In genomic region chr4:22367368-22367767, GRCm38 (mm10) we compare ENCODE assay signal across 10 mouse cellular contexts. TPM values are rescaled to one million over a fixed set of nuclear protein-coding genes. Genes with fewer than 3 reads are reported as not detected.
A peak's percentile ranks its signal among the peaks of the same experiment; 100 is the strongest.
DNase-seq lines count a peak whose midpoint lies in the region; ATAC-seq and TF ChIP-seq lines count a peak whose summit lies in the region.
"Had no signal": no experiment of that assay in that cellular context is flagged by ENCODE, and none has a peak within 500 bp of the region (broad histone marks: within the 10 kb centered on the region; RNA-seq: fewer than 3 reads in every experiment).

No protein-coding gene starts in this region.

- no peak overlapping the region for H3K4me2 ChIP-seq in liver, embryonic 14.5 days (ENCODE audit: low read depth)
- H3K4me2 ChIP-seq in midbrain, embryonic 16.5 days (ENCODE audit: low read length): no peak overlapping the region
- no peak overlapping the region for H3K4me2 ChIP-seq in hindbrain, embryonic 12.5 days (replicated peaks)

- H3K9me3 ChIP-seq in liver, embryonic 14.5 days (ENCODE audit: control insufficient read depth, low read length): no peaks in the 10 kb centered on the region
- H3K9me3 ChIP-seq in midbrain, embryonic 16.5 days (replicated peaks; ENCODE audit: control insufficient read depth, low read length, poor library complexity, severe bottlenecking): no peaks in the 10 kb centered on the region
- no peaks in the 10 kb centered on the region for H3K9me3 ChIP-seq in hindbrain, embryonic 12.5 days (replicated peaks)

- H3K4me3 ChIP-seq in liver, embryonic 14.5 days (ENCODE audit: insufficient read depth in 1 of 2, low read depth in 2 of 2, low read length in 2 of 2): no peak overlapping the region
- H3K4me3 ChIP-seq in midbrain, embryonic 16.5 days (ENCODE audit: low read depth, low read length): no peak overlapping the region
- no peak overlapping the region for H3K4me3 ChIP-seq in hindbrain, embryonic 12.5 days
- no peak overlapping the region for H3K4me3 ChIP-seq in thymus, adult 2 months (ENCODE audit: control insufficient read depth, insufficient read depth, low read length)

- ATAC-seq in cerebellum, adult (ENCODE audit: insufficient number of reproducible peaks, low FRiP score, low TSS enrichment): 0 out of 2 replicates have a peak, but pooled peaks have one; percentile 45
- no peak for ATAC-seq in liver, embryonic 14.5 days (ENCODE audit: insufficient read depth)
- peak; percentile 70 for ATAC-seq in midbrain, embryonic 16.5 days
- no peak for ATAC-seq in hindbrain, embryonic 12.5 days (ENCODE audit: low FRiP score)
- ATAC-seq: hindbrain, embryonic 16.5 days had no signal

- DNase-seq in cerebellum, adult 11 months: no peak
- no peak for DNase-seq in liver, embryonic 14.5 days (ENCODE audit: low read depth in 3 of 3, low spot score in 3 of 3)
- DNase-seq in liver: no peak
- DNase-seq in brain, embryonic 14.5 days (ENCODE audit: low read depth): peak; percentile 41
- DNase-seq in thymus, adult 2 months: no peak
- DNase-seq: spleen, adult 18-20 months had no signal

- peak; percentile 16; the same call in 1 of the 2 replicates for TF ChIP-seq CTCF in liver, embryonic 14.5 days (IDR thresholded peaks at IDR 0.05; ENCODE audit: low read depth)
- TF ChIP-seq CTCF in brain, embryonic 14.5 days (IDR thresholded peaks at IDR 0.05; ENCODE audit: borderline replicate concordance, extremely low read depth, insufficient read depth, insufficient read length): peak; percentile 52; the same call in 1 of the 2 replicates
- TF ChIP-seq CTCF in thymus, adult 2 months (IDR thresholded peaks at IDR 0.05; ENCODE audit: borderline replicate concordance, control insufficient read depth, extremely low read depth, insufficient read depth, low read length, poor library complexity): no peak

- no peaks in the 10 kb centered on the region for H3K27me3 ChIP-seq in liver, embryonic 14.5 days (ENCODE audit: control insufficient read depth, insufficient read depth, low read length)
- H3K27me3 ChIP-seq in midbrain, embryonic 16.5 days (ENCODE audit: control insufficient read depth, insufficient read depth, low read depth, low read length): no peaks in the 10 kb centered on the region
- no peaks in the 10 kb centered on the region for H3K27me3 ChIP-seq in hindbrain, embryonic 12.5 days
- H3K27me3 ChIP-seq in thymus, adult 2 months (ENCODE audit: control insufficient read depth, insufficient read depth, low read length): no peaks in the 10 kb centered on the region

- no peak for TF ChIP-seq POLR2A in brain, embryonic 14.5 days (IDR thresholded peaks at IDR 0.05; ENCODE audit: borderline replicate concordance, extremely low read depth, insufficient read depth, insufficient read length, poor library complexity, severe bottlenecking)
- TF ChIP-seq POLR2A in thymus, adult 2 months (IDR thresholded peaks at IDR 0.05; ENCODE audit: control insufficient read depth, extremely low read depth, insufficient read depth, low read length, poor library complexity): no peak

- no peaks in the 10 kb centered on the region for H3K36me3 ChIP-seq in liver, embryonic 14.5 days (replicated peaks; ENCODE audit: control insufficient read depth, insufficient read depth, low read depth)
- H3K36me3 ChIP-seq in midbrain, embryonic 16.5 days (ENCODE audit: control insufficient read depth, insufficient read depth, low read length): no peaks in the 10 kb centered on the region
- no peaks in the 10 kb centered on the region for H3K36me3 ChIP-seq in hindbrain, embryonic 12.5 days
- no peaks in the 10 kb centered on the region for H3K36me3 ChIP-seq in thymus, adult 2 months (ENCODE audit: control insufficient read depth, insufficient read depth, low read length)

- 68% methylated on average over 5 of the region's 5 CpGs for WGBS in liver, embryonic 14.5 days (ENCODE audit: insufficient replicate concordance)
- 56% methylated on average over 5 of the region's 5 CpGs for WGBS in midbrain, embryonic 16.5 days
- WGBS in hindbrain, embryonic 12.5 days: 55% methylated on average over 5 of the region's 5 CpGs
- WGBS in thymus, adult 2 months: 95% methylated on average over 5 of the region's 5 CpGs

- H3K27ac ChIP-seq in liver, embryonic 14.5 days: no peak overlapping the region
- no peak overlapping the region for H3K27ac ChIP-seq in midbrain, embryonic 16.5 days (ENCODE audit: low read length)
- no peak overlapping the region for H3K27ac ChIP-seq in hindbrain, embryonic 12.5 days
- H3K27ac ChIP-seq in thymus, adult 2 months (ENCODE audit: control insufficient read depth, insufficient read depth, low read length): no peak overlapping the region

- H3K4me1 ChIP-seq in liver, embryonic 14.5 days (replicated peaks; ENCODE audit: control insufficient read depth in 2 of 2, insufficient read depth in 2 of 2, low read length in 1 of 2): peaks cover 0 to 2% of the 10 kb centered on the region in 2 experiments; a peak in 1 of 4 replicates
- no peaks in the 10 kb centered on the region for H3K4me1 ChIP-seq in midbrain, embryonic 16.5 days (ENCODE audit: control insufficient read depth, insufficient read depth, low read length)
- no peaks in the 10 kb centered on the region for H3K4me1 ChIP-seq in hindbrain, embryonic 12.5 days
- peaks cover 3% of the 10 kb centered on the region; the same call in 1 of the 2 replicates for H3K4me1 ChIP-seq in thymus, adult 2 months (replicated peaks; ENCODE audit: control insufficient read depth, insufficient read depth, low read length)

- H3K9ac ChIP-seq in liver, embryonic 14.5 days (replicated peaks): no peak overlapping the region
- no peak overlapping the region for H3K9ac ChIP-seq in midbrain, embryonic 16.5 days (ENCODE audit: low read depth, low read length)
- no peak overlapping the region for H3K9ac ChIP-seq in hindbrain, embryonic 12.5 days

- no peak for TF ChIP-seq EP300 in liver, embryonic 14.5 days (IDR thresholded peaks at IDR 0.05; ENCODE audit: low read depth)

RNA-seq across cellular contexts. Expression of gene Fbxl4, which starts 10.0 kb away (rescaled TPM):
- 3.4 and 3.9 TPM in 2 replicates for polyA plus RNA-seq in liver, embryonic 14.5 days (2012; rRNA removed)
- polyA plus RNA-seq in liver, embryonic 14.5 days (2014; fragmentation: Nextera tagmentation; extraction: Ambion mirVana): 4.0 and 4.6 TPM in 2 replicates
- polyA plus RNA-seq in brain, embryonic 14.5 days (2012; rRNA removed): 14.6 and 17.1 TPM in 2 replicates
- 15.8 and 17.3 TPM in 2 replicates for polyA plus RNA-seq in midbrain, embryonic 16.5 days (2015; fragmentation: Nextera tagmentation; extraction: Ambion mirVana)
- 10.1 and 10.3 TPM in 2 replicates for polyA plus RNA-seq in hindbrain, embryonic 12.5 days (2016; fragmentation: Nextera tagmentation; extraction: Ambion mirVana)
- 13.1 and 15.9 TPM in 2 replicates for polyA plus RNA-seq in thymus, adult 2 months (2012; rRNA removed)

Comparison
In these comparisons a context has a peak if more than half of its experiments do, and no peak if none do; other contexts are left out.
1. ATAC-seq: peak in cerebellum, adult (single experiment) and midbrain, embryonic 16.5 days (single experiment); none in liver, embryonic 14.5 days (single experiment) and hindbrain, embryonic 12.5 days (single experiment).